Mouse (Mus musculus) naive thymus-derived CD4-positive, alpha-beta T cell, adult 5 months (primary cell): Measurements from ENCODE around the gene Bnc1. TPM values are rescaled to one million over a fixed set of nuclear protein-coding genes. Genes with fewer than 3 reads are reported as not detected.

Experiments
- polyA plus RNA-seq: library from polyadenylated mRNA; unstranded; fragments of 100-300 nt; shearing (Covaris generic); gene quantifications from one replicate; pipeline ENCODE4 v1.2.1, GENCODE M21; 2017

The Bnc1 gene
- not detected for polyA plus RNA-seq

GRCm38 (mm10) chr7:81992131-81993061 lies at the start of gene Bnc1:
Bnc1 (minus strand) TSS chr7:81992292.

GRCm38 (mm10) chr7:81934267-81934745 lies 57.8 kb downstream of the Bnc1 start, which contains the start of gene Hdgfl3:
Hdgfl3 (minus strand) TSS chr7:81934473.

Other genes starting within 250 kb of the Bnc1 start
- 157 TPM for gene Ramac, start 229.4 kb downstream of the Bnc1 start, polyA plus RNA-seq
- gene 3110040N11Rik, start 202.8 kb downstream of the Bnc1 start, polyA plus RNA-seq, result 40.9 TPM
- 99.8 TPM for gene Btbd1, start 162.9 kb downstream of the Bnc1 start, polyA plus RNA-seq
- gene Gm10160, start 136.5 kb downstream of the Bnc1 start, polyA plus RNA-seq, result not detected
- gene Tm6sf1, start 133.3 kb downstream of the Bnc1 start, polyA plus RNA-seq, result 16.5 TPM
- gene Hdgfl3, start 57.8 kb downstream of the Bnc1 start, polyA plus RNA-seq, result 11.1 TPM
- gene Sh3gl3, start 181.5 kb upstream of the Bnc1 start, polyA plus RNA-seq, result not detected